Mouse (Mus musculus) c-Kit-positive CD71-negative TER-119-negative erythroid progenitor cells, embryonic 14.5 days (primary cell): ENCODE measurements at regions not wholly inside any gene's neighbourhood (a gene's known extent, or its start where the extent isn't known, plus 50 kb on each side); places are given as distances from the start of the nearest gene placed in this dataset.

Experiments
- DNase-seq: peaks from one replicate; pipeline ENCODE4 v3.0.0-alpha.2; 2013; ENCODE audit warnings: low read depth

DNA sequence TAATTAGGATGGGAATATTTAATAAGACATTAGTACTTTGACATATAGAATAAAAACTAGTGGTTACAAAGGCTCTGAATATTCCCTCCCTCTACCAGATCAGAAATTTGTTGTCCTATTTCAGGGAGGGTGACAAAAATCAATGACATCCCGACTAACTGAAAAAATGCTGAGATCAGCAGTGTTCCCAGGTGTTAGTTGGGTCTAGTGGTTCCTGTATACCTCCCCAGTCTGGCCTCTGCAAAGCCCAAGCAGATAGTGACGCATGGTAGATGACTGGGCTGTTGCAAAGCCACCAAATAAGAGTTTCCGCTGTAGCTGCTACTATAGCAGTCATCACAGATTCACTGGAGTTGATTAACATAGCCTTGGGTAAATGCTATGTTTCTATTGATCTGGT, 59.9 kb upstream of the Gm4791 start:
- no peak for DNase-seq

DNA sequence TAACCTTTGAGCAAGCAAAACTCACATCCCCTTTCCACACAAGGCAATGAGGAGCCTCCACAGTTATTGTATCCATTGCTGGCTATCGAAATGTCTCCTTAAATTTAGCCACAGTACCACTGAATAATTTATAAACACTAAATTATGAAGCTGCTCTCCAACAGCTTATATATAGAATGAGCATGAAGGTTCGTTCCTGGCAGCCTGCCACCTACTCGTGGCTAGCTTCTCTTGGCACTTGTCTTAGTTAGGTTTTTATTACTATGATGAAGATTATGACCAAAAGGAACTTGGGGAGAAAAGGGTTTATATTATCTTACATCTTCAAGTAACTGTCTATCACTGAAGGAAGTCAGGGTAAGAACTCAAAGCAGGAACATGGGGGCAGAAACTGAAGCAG, 72.9 kb upstream of the Gm4791 start:
- no peak for DNase-seq

DNA sequence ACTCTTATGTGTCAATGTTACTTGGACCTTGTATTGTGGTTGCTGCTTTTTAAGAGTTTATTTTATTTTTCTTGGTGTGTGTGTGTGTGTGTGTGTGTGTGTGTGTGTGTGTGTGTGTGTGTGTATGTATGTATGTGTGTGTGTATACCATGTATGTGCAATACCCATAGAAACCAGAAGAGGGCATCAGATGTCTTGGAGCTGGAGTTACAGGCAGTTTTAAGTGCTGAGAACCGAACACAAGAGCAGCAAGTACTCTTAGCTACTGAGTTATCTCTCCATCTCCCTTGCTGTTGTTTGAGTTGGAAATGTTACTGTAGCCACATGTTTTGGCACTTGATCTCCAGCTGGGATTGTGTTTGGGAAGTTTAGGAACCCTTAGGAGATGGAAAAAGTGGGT, 78.5 kb upstream of the Gm4791 start:
- no peak for DNase-seq

- no peak for DNase-seq
These were observed 85.3 kb upstream of the Gm4791 start for GRCm38 (mm10) chr9:46913238-46913637.

GRCm38 (mm10) chr9:46909412-46910013, 89.0 kb upstream of the Gm4791 start:
- DNase-seq: no peak

DNA sequence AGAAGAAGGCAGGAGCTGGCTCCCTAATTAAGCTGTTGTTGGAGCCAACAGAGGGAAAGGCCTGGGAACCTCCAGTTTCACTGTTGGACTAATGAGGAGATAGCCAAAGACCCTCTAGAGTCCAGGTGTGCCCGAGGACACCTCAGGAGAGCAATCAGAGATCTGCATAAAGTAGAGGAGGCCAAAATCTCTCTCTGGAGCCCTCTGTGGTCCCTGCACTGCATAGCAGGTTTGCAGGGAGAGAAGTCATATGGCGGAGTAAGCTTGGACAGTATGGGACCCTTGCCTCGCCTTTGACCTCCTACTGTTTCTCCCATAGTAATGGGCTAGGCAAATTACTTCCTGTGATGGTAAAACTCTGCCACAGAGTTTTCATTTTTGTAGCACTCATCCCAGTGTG, 93.5 kb upstream of the Gm4791 start:
- DNase-seq: no peak

DNA sequence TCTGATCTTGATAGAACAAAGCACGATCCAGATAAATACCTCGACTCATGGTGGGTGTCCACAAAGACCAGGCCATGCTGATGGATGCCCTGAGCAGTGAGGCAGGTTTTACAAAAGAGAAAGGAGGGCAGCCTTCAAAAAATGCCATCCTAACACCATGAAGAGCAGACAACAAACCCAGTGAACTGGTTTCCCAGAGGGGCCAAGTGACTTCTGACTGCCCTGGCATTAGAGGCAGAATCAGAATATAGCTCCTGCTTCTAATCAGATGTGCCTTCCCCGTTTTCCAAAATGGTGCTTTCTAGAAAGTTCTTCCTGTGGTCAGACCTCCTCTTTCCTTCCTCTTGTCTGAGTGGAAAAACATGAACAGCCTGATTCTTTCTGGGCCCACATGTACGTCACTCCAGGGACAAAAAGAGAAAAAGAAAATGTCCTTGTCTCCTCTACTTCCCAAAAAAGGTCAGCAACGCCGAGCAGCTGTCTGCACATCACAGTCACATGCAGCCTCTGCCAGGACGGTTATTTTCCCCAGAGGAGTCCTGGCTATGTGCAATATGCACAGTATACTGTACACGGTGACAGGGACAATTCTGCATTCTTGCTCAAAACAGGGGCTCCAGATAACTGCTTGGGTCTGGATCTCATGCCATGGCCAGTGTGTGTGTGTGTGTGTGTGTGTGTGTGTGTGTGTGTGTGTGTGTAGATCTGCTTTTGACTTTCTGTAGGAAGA, 94.9 kb upstream of the Gm4791 start:
- DNase-seq: no peak

- no peak for DNase-seq
These were observed 99.3 kb upstream of the Gm4791 start for GRCm38 (mm10) chr9:46899283-46899682.

GRCm38 (mm10) chr9:46898120-46898519, 100.4 kb upstream of the Gm4791 start:
- no peak for DNase-seq

DNA sequence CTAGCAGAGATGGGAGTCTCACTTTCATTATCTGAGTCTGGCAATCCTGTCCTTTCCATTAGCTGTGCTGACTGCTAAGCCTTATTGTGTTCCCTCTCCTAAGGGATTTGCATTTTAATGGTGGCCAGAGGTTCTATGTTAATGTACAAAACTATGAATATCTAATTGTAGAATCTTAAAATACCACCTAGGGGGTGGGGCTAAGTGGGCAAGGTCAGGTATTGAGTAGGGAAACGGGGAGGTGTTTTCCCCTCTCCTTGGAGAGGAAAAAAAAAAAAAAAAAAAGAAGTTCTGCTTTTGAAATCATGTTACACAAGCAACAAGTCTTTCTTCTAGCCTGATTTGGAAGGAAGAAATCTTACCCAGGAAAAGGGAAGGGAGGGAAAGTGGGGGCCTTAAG, 106.7 kb upstream of the Gm4791 start:
- no peak for DNase-seq

GRCm38 (mm10) chr9:46889933-46890662, 108.4 kb upstream of the Gm4791 start:
- no peak for DNase-seq

GRCm38 (mm10) chr9:46871211-46871994, 127.1 kb upstream of the Gm4791 start:
- no peak for DNase-seq

DNA sequence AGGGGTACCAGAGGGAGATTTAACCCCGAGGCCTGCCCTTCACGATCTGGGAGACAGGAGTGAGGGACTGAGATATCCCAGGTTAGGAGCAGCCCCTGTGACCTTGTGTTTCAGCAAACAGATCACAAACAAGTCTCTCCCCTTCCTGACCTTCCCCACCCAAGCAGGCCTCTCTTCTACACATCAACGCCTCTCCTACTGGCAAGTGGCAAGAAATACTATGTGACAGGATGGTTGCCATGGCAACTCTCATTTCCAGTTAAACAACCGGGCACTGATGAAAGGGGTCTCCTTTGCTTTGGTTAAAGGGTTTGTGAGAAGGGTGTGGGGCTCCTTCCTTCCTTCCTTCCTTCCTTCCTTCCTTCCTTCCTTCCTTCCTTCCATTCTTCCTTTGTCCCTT, 134.6 kb upstream of the Gm4791 start:
- no peak for DNase-seq

- no peak for DNase-seq
These were observed 146.8 kb upstream of the Gm4791 start for GRCm38 (mm10) chr9:46851753-46852152.

DNA sequence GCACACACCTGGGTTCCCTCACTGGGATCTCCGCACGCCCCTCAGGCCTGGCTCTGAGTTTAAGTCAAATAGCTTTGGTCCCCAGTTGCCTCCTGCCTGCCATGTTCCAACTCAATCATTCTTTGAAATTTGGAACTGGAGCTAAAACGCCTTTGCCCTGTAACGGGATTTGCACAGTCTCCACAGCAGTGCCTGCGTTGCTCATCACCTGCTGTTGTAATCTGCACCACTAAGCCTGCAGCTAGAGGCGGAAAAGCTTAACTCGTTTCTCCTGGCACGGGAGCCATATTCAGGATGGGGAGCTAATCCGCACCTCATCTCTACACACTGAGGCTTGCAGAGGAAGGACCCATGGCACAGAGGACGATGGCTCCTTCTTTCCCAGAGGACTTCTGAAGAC, 147.2 kb upstream of the Gm4791 start:
- no peak for DNase-seq

DNA sequence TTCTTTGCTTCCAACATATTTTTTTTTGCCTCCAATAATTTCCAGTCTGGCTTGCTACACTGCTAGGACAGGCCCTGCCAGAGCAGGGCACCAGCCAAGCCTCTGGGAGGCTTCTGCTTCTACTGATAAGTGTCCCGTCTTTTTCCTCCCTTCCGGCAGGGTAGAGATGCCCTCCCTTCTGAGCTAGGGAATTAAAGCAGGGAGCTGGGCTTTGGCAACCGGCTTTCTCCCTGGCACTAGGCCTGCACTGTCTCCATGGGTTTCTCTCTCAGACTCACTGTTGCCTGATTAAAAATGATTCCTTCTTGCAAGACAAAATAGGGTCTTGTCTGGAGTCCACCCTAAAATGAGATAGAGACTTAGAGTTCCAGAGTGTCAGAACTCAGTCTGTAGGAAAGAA, 153.3 kb upstream of the Gm4791 start:
- no peak for DNase-seq

DNA sequence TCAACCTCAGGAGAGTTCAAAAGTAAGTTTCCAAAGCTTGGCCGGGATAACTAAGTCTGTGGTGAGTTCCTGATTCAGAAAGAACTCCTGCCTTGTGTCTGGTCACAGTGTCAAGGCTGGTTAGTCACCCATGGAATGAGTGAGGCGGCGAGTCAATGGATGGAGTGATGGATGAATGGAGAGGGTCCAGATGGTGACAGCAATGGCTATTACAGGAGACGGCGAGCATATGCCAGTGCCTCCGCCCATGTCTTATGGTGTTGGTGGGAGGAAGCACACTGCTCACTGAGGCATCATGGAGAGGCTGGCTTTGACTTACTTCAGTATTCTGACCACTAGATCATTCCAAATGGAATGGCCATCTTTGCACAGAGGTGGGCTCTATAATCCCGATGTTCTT, 154.8 kb upstream of the Gm4791 start:
- DNase-seq: no peak

DNA sequence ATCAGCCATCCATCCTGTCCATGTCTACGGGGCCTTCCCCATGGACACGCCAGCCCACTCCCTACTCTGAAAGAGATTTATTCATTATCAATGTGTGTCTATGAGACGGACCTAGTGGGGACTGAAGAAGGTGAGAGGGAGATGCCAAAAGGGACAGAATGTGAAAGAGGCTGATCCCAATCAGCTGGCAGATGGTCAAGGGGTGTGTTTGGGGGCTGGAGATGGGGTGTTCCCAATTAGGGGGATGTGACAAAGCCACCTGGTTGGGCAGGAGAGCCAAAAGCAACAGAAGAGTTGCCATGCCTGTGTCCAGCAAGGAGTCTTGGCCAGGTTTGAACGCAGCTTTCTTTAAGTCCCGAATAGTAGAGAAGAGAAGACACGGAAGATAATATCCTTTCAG, 157.0 kb upstream of the Gm4791 start:
- no peak for DNase-seq

- no peak for DNase-seq
These were observed 163.3 kb upstream of the Gm4791 start for GRCm38 (mm10) chr9:46835261-46835660.

DNA sequence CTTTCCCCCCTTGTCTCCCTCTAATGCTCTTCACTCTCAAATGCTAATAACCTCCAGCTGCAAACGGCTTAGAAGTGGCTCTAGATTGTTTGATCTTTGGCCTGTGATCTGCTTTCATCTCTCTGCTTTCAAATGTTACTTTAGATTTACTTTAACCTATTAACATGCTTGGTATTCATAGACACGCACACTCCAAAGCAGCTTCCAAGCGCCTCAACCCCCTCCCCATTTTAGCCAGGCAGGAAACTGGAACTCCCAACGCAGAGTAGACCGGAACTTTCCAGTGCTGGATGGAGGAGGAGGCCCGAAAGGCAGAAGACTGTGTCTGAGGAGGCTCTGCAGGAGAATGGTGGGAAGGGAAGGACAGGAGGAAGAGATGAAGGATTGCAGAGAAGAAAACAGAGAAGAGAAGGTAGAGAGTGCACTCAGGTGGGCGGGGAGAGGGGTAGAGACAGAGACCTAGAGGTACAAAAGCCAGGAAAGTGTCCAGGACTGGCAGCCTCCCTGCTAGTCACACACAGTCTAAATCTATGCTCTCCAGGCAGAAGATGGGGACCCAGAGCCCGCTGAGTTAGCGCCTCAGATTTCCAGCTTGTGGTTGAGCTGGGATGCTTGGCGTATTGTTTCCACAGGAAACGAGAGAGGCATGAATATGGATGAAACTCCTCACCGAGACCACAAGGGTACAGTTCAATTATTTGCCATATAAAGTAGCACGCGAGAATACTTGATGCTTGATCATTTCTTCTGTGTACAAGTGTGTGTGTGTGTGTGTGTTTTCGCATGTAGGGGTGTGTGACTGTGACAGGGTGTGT, 167.6 kb upstream of the Gm4791 start:
- DNase-seq: no peak

- DNase-seq: no peak
These were observed 168.2 kb upstream of the Gm4791 start for GRCm38 (mm10) chr9:46830316-46830715.

GRCm38 (mm10) chr9:46824703-46825102, 173.8 kb upstream of the Gm4791 start:
- DNase-seq: no peak
